Mouse (Mus musculus) midbrain, embryonic 15.5 days (tissue): Measurements from ENCODE around the gene Nisch. TPM values are rescaled to one million over a fixed set of nuclear protein-coding genes. Genes with fewer than 3 reads are reported as not detected.
A peak's percentile ranks its signal among the peaks of the same experiment; 100 is the strongest.

ENCODE experiments used
- ATAC-seq: fragments of 200-750 bp; cut with Nextera tagmentation; replicated peaks from 2 replicates; pipeline ENCODE4 v1.8.0; 2017; ENCODE audit warnings: moderate TSS enrichment
- H3K27ac ChIP-seq: fragments of 300-500 bp; sonication (generic); 2 replicates; pipeline ENCODE4 v1.5.1; 2015; ENCODE audit warnings: mild to moderate bottlenecking, inconsistent platforms
- H3K27me3 ChIP-seq: fragments of 300-500 bp; sonication (generic); replicated peaks from 2 replicates; pipeline ENCODE4 v1.6.1; 2015; ENCODE audit warnings: inconsistent platforms
- H3K36me3 ChIP-seq: fragments of 300-500 bp; sonication (generic); replicated peaks from 2 replicates; pipeline ENCODE4 v1.6.1; 2015; ENCODE audit warnings: inconsistent platforms
- H3K4me1 ChIP-seq: fragments of 300-500 bp; sonication (generic); 2 replicates; pipeline ENCODE4 v1.6.1; 2015; ENCODE audit warnings: inconsistent platforms
- H3K4me2 ChIP-seq: fragments of 300-500 bp; sonication (generic); 2 replicates; pipeline ENCODE4 v1.6.1; 2015; ENCODE audit warnings: inconsistent platforms, mild to moderate bottlenecking, moderate library complexity
- H3K4me3 ChIP-seq: fragments of 300-500 bp; sonication (generic); 2 replicates; pipeline ENCODE4 v1.5.1; 2015; ENCODE audit warnings: mild to moderate bottlenecking, inconsistent platforms
- H3K9ac ChIP-seq: fragments of 300-500 bp; sonication (generic); 2 replicates; pipeline ENCODE4 v1.6.1; 2015; ENCODE audit warnings: mild to moderate bottlenecking, inconsistent platforms
- H3K9me3 ChIP-seq: fragments of 300-500 bp; sonication (generic); 2 replicates; pipeline ENCODE4 v1.6.1; 2016; ENCODE audit warnings: inconsistent platforms
- WGBS: fragments of 180-500 bp; shearing (Covaris S2); methylation state at CpG from one replicate; pipeline ENCODE4 v1.1.7; 2015; ENCODE audit warnings: mixed read lengths; 5-methylcytosine and 5-hydroxymethylcytosine counted together
- polyA plus RNA-seq: library from polyadenylated mRNA; unstranded; fragments of >200 nt; fragmentation: Nextera tagmentation; extraction: Ambion mirVana; gene quantifications from 2 replicates; pipeline ENCODE4 v1.2.1, GENCODE M21; 2015

Gene Nisch
- polyA plus RNA-seq, 1 experiment from 2014 or later, result 420 TPM

GRCm38 (mm10) chr14:31182786-31183290 lies 33.9 kb downstream of the Nisch start:
- H3K9ac ChIP-seq, result no peak overlapping the region
- no peak overlapping the region for H3K4me2 ChIP-seq
- no peak for ATAC-seq
- no peaks in the 10 kb centered on the region for H3K4me1 ChIP-seq
- H3K27ac ChIP-seq, result no peak overlapping the region
- H3K27me3 ChIP-seq, result no peaks in the 10 kb centered on the region
- H3K4me3 ChIP-seq, result no peak overlapping the region
- WGBS, result 81% methylated on average over 2 of the region's 2 CpGs
- H3K36me3 ChIP-seq, result peaks cover 81% of the 10 kb centered on the region
- no peaks in the 10 kb centered on the region for H3K9me3 ChIP-seq

- no peak overlapping the region for H3K4me3 ChIP-seq
- no peaks in the 10 kb centered on the region for H3K27me3 ChIP-seq
- no peak for ATAC-seq
- no peaks in the 10 kb centered on the region for H3K4me1 ChIP-seq
- WGBS, result 89% methylated on average over 4 of the region's 4 CpGs
- H3K9ac ChIP-seq, result no peak overlapping the region
- no peak overlapping the region for H3K4me2 ChIP-seq
- H3K27ac ChIP-seq, result no peak overlapping the region
- no peaks in the 10 kb centered on the region for H3K9me3 ChIP-seq
- peaks cover 81% of the 10 kb centered on the region for H3K36me3 ChIP-seq
Measured at GRCm38 (mm10) chr14:31181512-31181911, 35.2 kb downstream of the Nisch start.

GRCm38 (mm10) chr14:31179677-31180365 lies 36.9 kb downstream of the Nisch start:
- Histone ChIP-seq H3K4me1 (no peaks in the 10 kb centered on the region), H3K27me3 (no peaks in the 10 kb centered on the region), H3K4me2 (no peak overlapping the region), H3K4me3 (no peak overlapping the region), H3K27ac (no peak overlapping the region), H3K9me3 (no peaks in the 10 kb centered on the region), H3K36me3 (peaks cover 81% of the 10 kb centered on the region), H3K9ac (no peak overlapping the region)
- no peak for ATAC-seq
- WGBS, result 94% methylated on average over 12 of the region's 12 CpGs

- ATAC-seq, result no peak
Measured at GRCm38 (mm10) chr14:31177715-31178114, 39.0 kb downstream of the Nisch start.

GRCm38 (mm10) chr14:31177287-31177686 lies 39.5 kb downstream of the Nisch start:
- H3K27me3 ChIP-seq, result no peaks in the 10 kb centered on the region
- no peak overlapping the region for H3K27ac ChIP-seq
- H3K9me3 ChIP-seq, result no peaks in the 10 kb centered on the region
- H3K4me3 ChIP-seq, result no peak overlapping the region
- no peak overlapping the region for H3K4me2 ChIP-seq
- no peaks in the 10 kb centered on the region for H3K4me1 ChIP-seq
- H3K36me3 ChIP-seq, result peaks cover 85% of the 10 kb centered on the region
- no peak overlapping the region for H3K9ac ChIP-seq
- WGBS, result 95% methylated on average over 16 of the region's 16 CpGs
- no peak for ATAC-seq

More at GRCm38 (mm10) chr14:31177715-31178114, 39.0 kb downstream of the Nisch start:
- Histone ChIP-seq H3K9ac (no peak overlapping the region), H3K9me3 (no peaks in the 10 kb centered on the region), H3K27me3 (no peaks in the 10 kb centered on the region), H3K36me3 (peaks cover 82% of the 10 kb centered on the region), H3K27ac (no peak overlapping the region), H3K4me2 (no peak overlapping the region), H3K4me3 (no peak overlapping the region), H3K4me1 (no peaks in the 10 kb centered on the region)
- 93% methylated on average over 5 of the region's 5 CpGs for WGBS

- ATAC-seq, result no peak
- WGBS, result 90% methylated on average over 7 of the region's 7 CpGs
- Histone ChIP-seq H3K4me3 (no peak overlapping the region), H3K9me3 (no peaks in the 10 kb centered on the region), H3K27me3 (no peaks in the 10 kb centered on the region), H3K4me2 (no peak overlapping the region), H3K27ac (no peak overlapping the region), H3K9ac (no peak overlapping the region), H3K4me1 (no peaks in the 10 kb centered on the region), H3K36me3 (peaks cover 80% of the 10 kb centered on the region)
Measured at GRCm38 (mm10) chr14:31173537-31173936, 43.2 kb downstream of the Nisch start.

GRCm38 (mm10) chr14:31172781-31173455 lies 43.8 kb downstream of the Nisch start:
- 90% methylated on average over 18 of the region's 18 CpGs for WGBS
- Histone ChIP-seq H3K4me2 (no peak overlapping the region), H3K27me3 (no peaks in the 10 kb centered on the region), H3K4me3 (no peak overlapping the region), H3K36me3 (peaks cover 77% of the 10 kb centered on the region), H3K9ac (no peak overlapping the region), H3K27ac (no peak overlapping the region), H3K9me3 (no peaks in the 10 kb centered on the region), H3K4me1 (no peaks in the 10 kb centered on the region)
- no peak for ATAC-seq

- Histone ChIP-seq H3K27ac (no peak overlapping the region), H3K36me3 (peaks cover 66% of the 10 kb centered on the region), H3K9me3 (no peaks in the 10 kb centered on the region), H3K4me1 (no peaks in the 10 kb centered on the region), H3K4me3 (no peak overlapping the region), H3K9ac (no peak overlapping the region), H3K27me3 (no peaks in the 10 kb centered on the region), H3K4me2 (no peak overlapping the region)
- no peak for ATAC-seq
- 96% methylated on average over 15 of the region's 15 CpGs for WGBS
Measured at GRCm38 (mm10) chr14:31171821-31172220, 44.9 kb downstream of the Nisch start.

- Histone ChIP-seq H3K9ac (no peak overlapping the region), H3K4me2 (no peak overlapping the region), H3K36me3 (peaks cover 61% of the 10 kb centered on the region), H3K27ac (no peak overlapping the region), H3K4me3 (no peak overlapping the region), H3K27me3 (no peaks in the 10 kb centered on the region), H3K4me1 (no peaks in the 10 kb centered on the region), H3K9me3 (no peaks in the 10 kb centered on the region)
- WGBS, result 83% methylated on average over 11 of the region's 11 CpGs
- ATAC-seq, result no peak
Measured at GRCm38 (mm10) chr14:31171386-31171785, 45.4 kb downstream of the Nisch start.

- Histone ChIP-seq H3K4me2 (no peak overlapping the region), H3K9me3 (no peaks in the 10 kb centered on the region), H3K4me1 (no peaks in the 10 kb centered on the region), H3K36me3 (peaks cover 57% of the 10 kb centered on the region), H3K4me3 (no peak overlapping the region), H3K9ac (no peak overlapping the region), H3K27ac (no peak overlapping the region; the same call in 1 of the 2 replicates), H3K27me3 (no peaks in the 10 kb centered on the region)
- no peak for ATAC-seq
- WGBS, result 82% methylated on average over 13 of the region's 13 CpGs
Measured at GRCm38 (mm10) chr14:31170963-31171362, 45.8 kb downstream of the Nisch start.

- peaks cover 44% of the 10 kb centered on the region for H3K36me3 ChIP-seq
- no peak overlapping the region for H3K4me3 ChIP-seq
- H3K4me1 ChIP-seq, result no peaks in the 10 kb centered on the region
- H3K27me3 ChIP-seq, result no peaks in the 10 kb centered on the region
- H3K27ac ChIP-seq, result no peak overlapping the region
- no peak overlapping the region for H3K4me2 ChIP-seq
- 81% methylated on average over 6 of the region's 6 CpGs for WGBS
- no peak for ATAC-seq
- H3K9me3 ChIP-seq, result no peaks in the 10 kb centered on the region
- H3K9ac ChIP-seq, result no peak overlapping the region
Measured at GRCm38 (mm10) chr14:31169508-31169907, 47.2 kb downstream of the Nisch start.

- Histone ChIP-seq H3K9me3 (no peaks in the 10 kb centered on the region), H3K9ac (no peak within 1 kb of the TSS), H3K27ac (no peak within 1 kb of the TSS), H3K4me3 (no peak within 1 kb of the TSS), H3K4me2 (peak within 1 kb of the TSS; percentile 15; the same call in 1 of the 2 replicates), H3K36me3 (peaks cover 34% of the 10 kb centered on the region), H3K4me1 (no peaks in the 10 kb centered on the region), H3K27me3 (no peaks in the 10 kb centered on the region)
- 53% methylated on average over 10 of the region's 10 CpGs for WGBS
- no peak for ATAC-seq
Measured at GRCm38 (mm10) chr14:31168425-31168824, 48.3 kb downstream of the Nisch start, which contains the start of gene Stab1. Stab1 (minus strand) TSS chr14:31168641.
